Mouse (Mus musculus) adrenal gland, postnatal 4 days (tissue): Measurements from ENCODE around the gene Epn2. TPM values are rescaled to one million over a fixed set of nuclear protein-coding genes. Genes with fewer than 3 reads are reported as not detected.
A peak's percentile ranks its signal among the peaks of the same experiment; 100 is the strongest.

Experiments used
- DNase-seq, 2 experiments: peaks; one replicate each; pipeline ENCODE4 v3.0.0; 2021 to 2022; ENCODE audit warnings: low spot score in 2 of 2, mixed read lengths in 2 of 2
- total RNA-seq, 2 experiments: library from RNA; stranded (reverse); gene quantifications; 2 replicates each; pipeline ENCODE4 v1.2.3; 2021

Gene Epn2
- total RNA-seq, 2 experiments from 2014 or later = 38.5 to 44.2 TPM

GRCm38 (mm10) chr11:61541106-61541505, 38.4 kb downstream of the Epn2 start:
- DNase-seq = no peak

GRCm38 (mm10) chr11:61540642-61541041, 38.8 kb downstream of the Epn2 start:
- no peak for DNase-seq

- DNase-seq = no peak
Measured at GRCm38 (mm10) chr11:61537362-61537761, 42.1 kb downstream of the Epn2 start.

GRCm38 (mm10) chr11:61536952-61537351, 42.5 kb downstream of the Epn2 start:
- no peak for DNase-seq

- DNase-seq = no peak
Measured at GRCm38 (mm10) chr11:61535530-61535929, 44.0 kb downstream of the Epn2 start.

DNA sequence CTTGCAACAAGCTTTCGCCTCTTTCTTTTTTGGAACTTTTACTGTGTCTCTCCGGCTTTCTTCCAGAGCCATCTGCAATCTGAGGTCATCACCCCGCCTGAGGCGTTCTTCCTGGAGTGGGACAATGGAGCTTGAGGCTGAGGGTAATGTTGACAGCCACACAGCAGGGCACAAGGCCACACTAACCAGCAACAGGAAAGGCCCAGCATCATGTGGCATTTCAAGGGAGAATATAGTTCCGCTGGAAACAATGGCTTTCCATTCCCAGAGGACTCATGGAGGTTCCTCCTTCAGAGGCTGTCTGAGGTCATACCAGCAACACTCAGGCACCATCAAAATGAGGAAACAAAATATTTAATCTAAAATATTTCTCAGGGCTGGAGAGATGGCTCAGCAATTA, 45.9 kb downstream of the Epn2 start:
- DNase-seq = no peak

DNA sequence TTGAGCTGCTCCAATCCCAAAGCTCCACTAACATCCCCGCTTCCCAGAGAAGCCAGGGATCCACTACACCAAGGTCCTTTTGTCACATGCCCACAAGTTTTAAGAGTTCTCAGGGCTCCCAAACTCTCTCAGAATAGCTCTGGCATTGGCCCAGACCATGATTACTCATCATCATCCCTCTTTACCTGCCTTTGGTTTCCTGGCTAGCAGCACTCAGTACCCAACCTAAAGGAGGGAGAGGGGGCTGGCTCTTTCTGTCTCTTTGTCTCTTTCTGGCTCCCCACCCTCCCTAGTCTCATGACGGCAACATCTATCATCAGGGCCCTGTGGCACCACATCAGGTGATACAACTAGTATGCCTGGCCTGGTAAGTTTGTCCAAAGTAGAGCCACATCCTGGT, 46.7 kb downstream of the Epn2 start:
- DNase-seq = no peak

GRCm38 (mm10) chr11:61529268-61529713, 50.2 kb downstream of the Epn2 start:
- no peak for DNase-seq

DNA sequence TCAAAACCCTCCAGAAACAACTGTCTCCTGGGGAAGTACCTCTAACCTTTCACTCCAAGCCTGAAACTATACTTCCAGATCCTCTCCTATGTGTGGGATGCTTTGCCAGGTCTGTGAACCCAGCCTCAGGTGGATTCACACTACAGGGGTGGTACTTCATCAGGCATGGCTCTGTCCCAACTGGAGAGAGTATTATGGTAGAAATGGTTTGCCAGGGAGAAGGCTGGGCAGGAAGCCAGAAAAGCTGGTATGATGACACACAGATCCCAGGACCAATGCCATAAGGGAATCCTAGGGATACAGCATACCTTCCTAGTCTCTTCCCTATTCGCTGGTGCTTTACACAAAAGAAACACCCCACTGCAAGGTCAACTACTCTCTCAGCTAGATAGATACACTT, 52.6 kb downstream of the Epn2 start:
- DNase-seq = no peak

GRCm38 (mm10) chr11:61519484-61520107, 59.9 kb downstream of the Epn2 start:
- no peak for DNase-seq

DNA sequence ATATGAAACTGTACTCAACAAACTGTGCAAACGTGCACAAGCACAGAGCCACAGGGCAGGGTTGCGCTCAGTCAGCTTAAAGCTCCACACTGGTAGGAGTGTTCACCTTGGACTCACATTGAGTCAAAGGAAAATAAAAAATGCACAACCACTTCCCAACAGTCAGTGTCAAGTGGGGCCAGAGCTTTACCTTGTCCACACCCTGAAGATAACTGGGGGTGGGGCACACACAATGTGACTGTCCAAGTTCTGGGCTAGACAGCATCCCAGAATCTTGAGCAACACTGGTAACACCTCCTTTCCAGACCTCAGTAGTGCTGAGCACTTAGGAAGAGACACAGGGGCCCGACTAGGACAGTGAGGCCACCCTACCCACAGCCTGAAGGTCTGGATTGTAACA, 60.6 kb downstream of the Epn2 start:
- DNase-seq = no peak

DNA sequence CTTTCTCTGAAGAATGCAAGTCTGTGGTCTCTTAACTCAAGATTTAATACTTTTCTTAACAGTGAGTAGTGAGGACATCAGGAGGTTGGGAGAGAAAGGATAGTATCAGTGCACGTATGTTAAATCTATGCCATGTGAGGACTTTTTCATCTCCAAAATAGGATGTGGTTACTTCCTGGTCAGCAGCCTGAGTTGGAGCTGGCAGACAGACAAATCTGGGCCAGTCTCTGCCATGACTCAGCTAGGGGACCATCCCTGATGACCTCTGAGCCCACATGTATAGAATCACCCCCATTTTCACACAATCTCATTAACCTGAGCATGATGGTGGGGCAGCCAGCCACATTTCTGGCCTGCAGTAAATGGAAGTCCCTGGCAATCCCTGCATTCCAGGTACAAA, 61.5 kb downstream of the Epn2 start:
- no peak for DNase-seq

DNA sequence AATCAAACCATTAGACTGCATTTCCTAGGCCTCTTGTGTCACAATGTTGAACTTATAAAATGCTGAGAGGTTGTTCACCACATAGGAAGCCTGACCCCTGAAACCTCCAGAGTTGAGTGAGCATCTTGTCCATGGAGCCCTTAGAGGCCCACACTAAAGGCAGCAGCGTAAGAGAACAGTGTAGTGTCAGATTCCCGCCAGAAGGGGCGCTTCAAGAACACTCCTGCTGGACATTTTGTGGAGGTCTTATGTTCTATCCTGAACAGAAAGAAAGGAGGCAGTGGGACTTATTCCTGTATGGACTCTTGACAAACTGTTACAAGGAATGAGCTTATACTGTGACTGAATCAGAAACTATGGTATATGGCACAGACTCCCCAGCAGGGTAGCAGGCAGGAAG, 64.5 kb downstream of the Epn2 start:
- DNase-seq = no peak

DNA sequence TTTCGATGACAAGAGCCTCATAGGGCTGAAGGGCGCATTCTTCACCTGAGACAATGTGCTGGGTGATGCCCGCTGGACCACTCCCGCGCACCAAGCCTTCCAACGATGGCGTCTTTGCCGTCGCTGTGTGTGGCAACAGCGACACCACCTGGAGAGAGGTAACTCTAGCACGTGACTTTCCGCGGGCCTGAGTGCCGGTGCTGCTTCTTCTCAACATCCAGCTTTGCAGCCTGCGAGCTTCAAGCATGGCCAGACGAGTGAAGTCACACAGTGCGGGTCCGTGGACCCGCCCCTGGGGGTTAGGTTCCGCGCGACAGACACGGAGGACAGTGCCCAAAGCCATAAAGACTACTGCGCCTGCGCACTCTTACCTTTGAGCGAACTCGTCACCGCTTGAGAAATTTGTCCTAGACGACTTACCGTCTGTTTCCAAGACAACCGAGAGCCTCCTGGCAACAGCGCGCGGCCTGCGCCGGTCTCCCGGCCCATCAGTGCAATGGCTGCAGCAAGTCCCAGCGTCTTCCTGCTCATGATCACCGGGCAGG, 74.7 kb downstream of the Epn2 start, which contains the start of gene B9d1:
Gene B9d1 (plus strand): TSS at position 432 of the 545 bp plus-strand sequence.
- peak; percentile 85 to 94 for DNase-seq

DNA sequence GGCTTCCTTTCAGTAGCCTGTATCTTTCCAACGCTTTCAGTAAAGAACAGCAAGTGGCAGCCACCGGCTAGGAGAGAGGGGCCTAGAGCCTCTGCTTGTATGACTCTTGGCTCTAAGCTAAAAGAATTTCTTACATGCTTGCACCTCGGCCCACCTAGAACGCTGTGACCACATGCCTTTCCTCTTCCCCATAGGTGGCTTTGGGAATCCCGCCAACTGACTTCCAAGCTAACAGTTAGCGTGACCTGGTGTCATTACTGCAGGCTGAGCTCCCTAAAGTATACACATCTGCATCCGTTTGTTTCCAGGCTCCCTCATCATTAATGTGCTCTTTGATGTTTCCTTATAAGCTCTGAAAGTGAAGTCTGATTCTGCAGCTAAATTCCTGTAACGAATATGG, 75.6 kb downstream of the Epn2 start:
- no peak for DNase-seq

DNA sequence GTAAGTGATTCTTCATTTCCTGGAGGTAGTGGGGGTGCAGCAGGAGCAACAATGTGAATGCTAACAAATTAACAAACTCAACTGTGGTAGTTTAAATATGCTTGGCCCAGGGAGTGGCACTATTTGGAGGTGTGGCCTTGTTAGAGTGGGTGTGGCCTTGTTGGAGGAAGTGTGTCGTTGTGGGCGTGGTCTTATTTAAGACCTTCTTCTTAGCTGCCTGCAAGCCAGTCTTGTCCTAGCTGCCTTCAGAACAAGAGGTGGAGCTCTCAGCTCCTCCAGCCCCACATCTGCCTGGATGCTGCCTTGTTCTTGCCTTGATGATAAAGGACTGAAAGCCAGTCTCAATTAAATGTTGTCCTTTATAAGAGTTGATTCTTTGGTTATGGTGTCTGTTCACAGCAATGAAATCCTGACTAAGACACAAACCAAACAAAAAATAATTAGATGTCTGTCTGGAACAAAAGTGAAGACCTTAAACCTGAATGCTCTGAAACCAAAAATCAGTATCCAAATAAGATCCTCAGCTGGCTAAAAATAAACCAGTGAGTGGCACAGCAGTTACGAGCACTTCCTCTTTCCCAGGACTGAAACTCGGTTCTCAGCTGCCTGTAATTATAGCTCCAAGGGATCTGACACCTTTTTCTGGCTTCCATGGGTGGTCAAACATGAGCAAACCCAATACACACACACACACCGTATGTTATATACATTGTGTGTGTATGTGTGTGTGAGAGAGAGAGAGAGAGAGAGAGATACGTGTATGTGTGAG, 80.6 kb downstream of the Epn2 start:
- DNase-seq = no peak

DNA sequence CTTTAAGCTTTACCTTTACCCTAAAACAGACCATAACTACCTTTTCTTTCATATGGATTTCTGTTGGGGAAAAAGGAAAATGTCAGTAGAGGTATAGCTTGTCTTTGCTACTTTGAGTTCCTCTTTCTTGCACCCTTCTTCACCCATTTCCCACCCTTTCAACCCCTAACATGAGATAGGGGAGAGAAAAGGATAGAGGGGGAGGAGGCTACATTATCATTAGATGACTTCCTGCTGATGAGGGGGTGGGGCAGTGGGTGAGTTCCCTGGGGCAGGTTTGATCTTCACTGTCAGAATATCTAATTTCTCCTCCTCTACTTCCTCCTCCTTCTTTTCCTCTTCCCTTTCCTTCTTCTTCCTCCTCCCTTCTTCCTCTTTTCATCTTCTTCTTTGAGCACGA, 82.0 kb downstream of the Epn2 start:
- no peak for DNase-seq

DNA sequence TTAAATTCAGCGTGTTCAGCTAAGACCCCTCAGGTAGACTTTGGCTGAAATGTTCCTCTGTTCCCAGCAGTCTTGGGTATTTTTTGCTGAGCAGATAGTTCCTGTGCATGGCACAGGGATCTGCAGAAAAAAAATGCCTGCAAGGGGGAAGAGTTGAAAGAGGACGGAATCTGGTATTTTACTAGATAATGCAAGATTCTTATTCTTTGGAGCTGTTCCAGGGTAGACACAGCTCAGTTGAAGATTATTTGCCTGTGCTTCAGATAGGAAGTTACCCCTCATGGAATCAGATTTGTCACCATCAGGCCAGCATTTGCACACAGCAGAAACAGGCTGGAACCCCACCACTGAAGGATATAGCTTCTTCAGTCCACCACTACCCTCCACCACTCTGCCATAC, 84.0 kb downstream of the Epn2 start:
- no peak for DNase-seq

DNA sequence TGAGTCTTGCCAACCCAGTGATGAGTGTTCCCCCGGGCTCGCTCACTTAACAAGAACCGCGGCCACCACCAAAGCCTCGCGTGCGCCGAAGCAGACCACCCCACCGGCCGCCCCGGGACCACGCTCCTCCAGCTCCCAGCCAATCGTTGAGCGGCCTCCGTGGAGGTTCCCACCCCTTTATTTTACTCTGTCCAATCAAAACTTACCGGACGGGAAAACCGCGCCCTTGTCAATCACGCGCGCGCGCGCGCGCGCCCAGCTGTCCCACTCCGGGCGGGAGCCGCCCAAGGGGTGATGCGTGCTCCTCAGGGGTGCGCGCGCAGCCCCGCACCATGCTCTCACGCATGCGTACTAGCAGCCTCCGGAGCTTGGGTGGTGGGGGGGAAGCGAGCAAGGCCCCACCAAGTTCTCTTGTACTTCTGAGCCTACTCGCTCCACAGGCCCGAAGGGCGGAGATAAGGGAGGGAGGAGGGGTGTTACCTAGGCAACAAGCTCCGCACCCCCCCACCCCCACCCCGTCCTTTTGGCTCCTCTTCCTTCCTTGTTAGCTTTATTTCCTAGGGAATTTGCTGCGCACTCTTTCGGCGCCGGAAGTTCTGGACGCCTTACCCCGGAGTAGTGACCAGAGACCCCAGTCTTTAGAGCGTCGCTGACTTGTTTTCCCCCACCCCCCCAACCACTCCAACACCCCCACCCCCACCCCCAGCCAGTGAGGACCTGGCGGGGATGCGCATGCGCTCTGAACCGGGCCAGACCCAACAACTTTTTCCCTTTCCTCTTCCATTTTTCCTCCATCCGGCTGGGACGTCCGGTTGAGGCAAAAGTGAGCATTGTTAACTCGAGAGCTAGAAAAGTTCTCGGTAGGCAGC, 85.1 kb downstream of the Epn2 start, which contains the start of gene Mapk7:
Gene Mapk7 (minus strand): TSS at position 278 of the 869 bp plus-strand sequence.
- peak; percentile 94 to 98 for DNase-seq

DNA sequence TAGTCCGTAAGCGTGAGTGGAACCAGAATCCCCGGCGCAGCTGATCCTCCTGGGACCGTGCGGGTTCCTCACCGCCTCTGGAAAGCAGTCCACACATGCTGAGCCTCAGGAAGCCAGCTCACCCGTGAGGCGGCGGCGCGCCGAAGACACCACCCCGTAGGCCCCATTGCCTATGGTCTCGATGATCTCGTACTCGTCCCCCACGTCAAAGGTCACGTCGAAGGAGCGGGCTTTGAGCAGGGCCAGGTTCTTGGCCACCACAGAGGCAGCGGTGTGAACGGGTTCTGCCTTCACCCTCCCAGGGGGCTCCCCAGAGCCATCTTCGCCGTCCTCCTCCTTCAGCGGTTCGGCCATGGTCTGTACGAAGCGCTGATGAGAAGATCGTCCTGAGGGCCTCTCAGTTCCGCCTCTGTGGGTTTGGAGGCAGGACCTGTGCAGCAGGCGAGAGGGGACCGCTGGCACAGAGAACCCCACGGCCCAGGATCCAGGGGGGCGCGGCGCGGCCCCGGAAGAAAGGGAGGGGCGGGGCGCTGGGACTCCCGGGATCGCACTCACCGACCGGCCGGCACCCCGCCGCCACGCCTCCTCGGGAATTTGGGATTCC, 85.9 kb downstream of the Epn2 start:
- no peak for DNase-seq
